Mouse (Mus musculus) hindbrain, embryonic 11.5 days (tissue): ENCODE measurements around the gene Tubgcp4. TPM values are rescaled to one million over a fixed set of nuclear protein-coding genes. Genes with fewer than 3 reads are reported as not detected.
A peak's percentile ranks its signal among the peaks of the same experiment; 100 is the strongest.

Experiments
- ATAC-seq: fragments of 200-750 bp; cut with Nextera tagmentation; 2 replicates; pipeline ENCODE4 v1.8.0; 2017; ENCODE audit warnings: mild to moderate bottlenecking, moderate TSS enrichment, moderate library complexity; ENCODE audit not compliant: low FRiP score
- DNase-seq: peaks from one replicate; pipeline ENCODE4 v3.0.0-alpha.2; 2015; ENCODE audit warnings: low spot score
- H3K27ac ChIP-seq: fragments of 300-500 bp; sonication (generic); 2 replicates; pipeline ENCODE4 v1.5.1; 2014; ENCODE audit warnings: mild to moderate bottlenecking, low read depth, low read length
- H3K27me3 ChIP-seq: fragments of 300-500 bp; sonication (generic); 2 replicates; pipeline ENCODE4 v1.6.1; 2014; ENCODE audit warnings: mild to moderate bottlenecking, low read length, moderate library complexity, mixed read lengths; ENCODE audit not compliant: control insufficient read depth, insufficient read depth
- H3K36me3 ChIP-seq: fragments of 300-500 bp; sonication (generic); 2 replicates; pipeline ENCODE4 v1.6.1; 2014; ENCODE audit warnings: mild to moderate bottlenecking, low read length, moderate library complexity, mixed read lengths; ENCODE audit not compliant: control insufficient read depth, insufficient read depth
- H3K4me1 ChIP-seq: fragments of 300-500 bp; sonication (generic); replicated peaks from 2 replicates; pipeline ENCODE4 v1.6.1; 2014; ENCODE audit warnings: low read length, mixed read lengths; ENCODE audit not compliant: control insufficient read depth, insufficient read depth
- H3K4me2 ChIP-seq: fragments of 300-500 bp; sonication (generic); replicated peaks from 2 replicates; pipeline ENCODE4 v1.6.1; 2014; ENCODE audit warnings: mild to moderate bottlenecking, low read depth, low read length
- H3K4me3 ChIP-seq: fragments of 300-500 bp; sonication (generic); 2 replicates; pipeline ENCODE4 v1.5.1; 2014; ENCODE audit warnings: low read depth, low read length
- H3K9ac ChIP-seq: fragments of 300-500 bp; sonication (generic); 2 replicates; pipeline ENCODE4 v1.6.1; 2014; ENCODE audit warnings: low read depth, low read length
- H3K9me3 ChIP-seq: fragments of 300-500 bp; sonication (generic); 2 replicates; pipeline ENCODE4 v1.6.1; 2016; ENCODE audit warnings: low read length; ENCODE audit not compliant: control insufficient read depth
- WGBS: fragments of 180-500 bp; shearing (Covaris S2); extraction: QIAGEN DNeasy Blood & Tissue Kit; methylation state at CpG from one replicate; pipeline ENCODE4 v1.1.7; 2014; 5-methylcytosine and 5-hydroxymethylcytosine counted together
- polyA plus RNA-seq: library from polyadenylated mRNA; unstranded; fragments of >200 nt; fragmentation: Nextera tagmentation; extraction: Ambion mirVana; gene quantifications from 2 replicates; pipeline ENCODE4 v1.2.1, GENCODE M21; 2014

Gene Tubgcp4
- polyA plus RNA-seq, 1 experiment from 2014 or later, result 69.9 TPM

DNA sequence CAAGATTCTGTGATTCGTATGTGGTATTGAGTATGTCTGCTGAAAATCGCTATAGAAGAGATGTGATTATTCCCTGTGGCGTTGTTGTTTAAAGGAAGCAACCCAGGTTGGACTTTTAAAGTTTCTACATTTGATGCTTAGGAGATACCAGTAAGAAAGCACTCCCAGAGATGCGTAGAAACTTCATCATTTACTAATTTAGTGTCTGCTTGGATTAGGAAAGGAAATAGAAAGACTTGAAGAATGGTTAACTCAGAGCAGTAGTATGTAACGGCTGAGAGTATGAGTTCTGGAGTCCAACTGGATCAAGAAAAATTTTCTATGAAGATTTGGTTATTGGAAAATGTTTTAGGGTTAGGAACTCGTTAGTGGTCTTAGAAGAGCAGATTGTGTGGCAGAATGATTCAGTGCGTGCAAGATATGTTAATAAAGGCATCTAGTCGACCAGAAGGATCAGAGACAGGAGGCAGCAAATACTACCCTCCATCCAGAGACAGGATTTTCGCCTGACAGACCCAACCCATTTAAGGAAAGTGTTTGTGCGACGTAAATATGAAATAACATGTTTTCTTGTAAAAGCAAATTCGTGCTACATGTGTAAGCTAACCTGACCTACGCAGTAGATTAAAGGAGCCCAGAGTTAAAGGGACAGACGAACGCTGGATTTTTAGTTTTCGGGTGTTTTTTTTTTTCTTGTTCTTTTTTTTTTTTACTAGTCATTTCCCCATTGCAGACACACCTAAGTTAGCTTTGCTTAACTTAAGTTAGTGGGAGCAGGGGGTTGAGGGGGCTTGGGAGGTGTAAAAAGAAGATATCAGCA lies 29.0 kb upstream of the Tubgcp4 start:
- H3K27ac ChIP-seq, result no peak overlapping the region
- no peaks in the 10 kb centered on the region for H3K27me3 ChIP-seq
- peak overlapping the region; percentile 60 for H3K4me3 ChIP-seq
- ATAC-seq (no peak), DNase-seq (no peak)
- peaks cover 5% of the 10 kb centered on the region; the same call in 1 of the 2 replicates for H3K4me1 ChIP-seq
- 0 out of 2 replicates have a peak, but pooled peaks cover 5% of the 10 kb centered on the region for H3K36me3 ChIP-seq
- WGBS, result 79% methylated on average over 16 of the region's 16 CpGs
- peak overlapping the region; percentile 62 for H3K4me2 ChIP-seq
- peak overlapping the region; percentile 83 for H3K9ac ChIP-seq
- H3K9me3 ChIP-seq, result no peaks in the 10 kb centered on the region

DNA sequence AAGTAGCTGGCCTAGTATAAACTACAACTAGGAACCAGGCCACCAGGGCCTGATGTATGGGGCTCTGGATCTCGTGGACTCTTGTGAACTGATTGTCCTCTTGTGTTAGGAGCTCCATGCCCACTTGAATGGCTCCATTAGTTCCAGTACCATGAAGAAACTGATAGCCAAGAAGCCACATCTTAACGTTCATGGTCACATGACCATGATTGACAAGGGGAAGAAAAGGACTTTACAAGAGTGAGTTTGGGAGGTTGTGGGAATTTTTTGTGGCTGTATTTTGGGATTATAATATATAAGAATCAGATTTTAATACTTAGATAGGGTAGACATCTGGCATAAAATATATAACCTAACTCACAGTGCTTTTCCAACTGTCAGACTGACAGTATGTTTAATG lies 28.0 kb upstream of the Tubgcp4 start:
- Histone ChIP-seq H3K4me1 (peaks cover 5% of the 10 kb centered on the region; the same call in 1 of the 2 replicates), H3K9me3 (no peaks in the 10 kb centered on the region), H3K9ac (no peak overlapping the region), H3K27me3 (no peaks in the 10 kb centered on the region), H3K4me2 (no peak overlapping the region), H3K27ac (no peak overlapping the region), H3K4me3 (no peak overlapping the region), H3K36me3 (0 out of 2 replicates have a peak, but pooled peaks cover 5% of the 10 kb centered on the region)
- ATAC-seq, result no peak
- no peak for DNase-seq
- WGBS, result 59% methylated on average over 2 of the region's 2 CpGs

DNA sequence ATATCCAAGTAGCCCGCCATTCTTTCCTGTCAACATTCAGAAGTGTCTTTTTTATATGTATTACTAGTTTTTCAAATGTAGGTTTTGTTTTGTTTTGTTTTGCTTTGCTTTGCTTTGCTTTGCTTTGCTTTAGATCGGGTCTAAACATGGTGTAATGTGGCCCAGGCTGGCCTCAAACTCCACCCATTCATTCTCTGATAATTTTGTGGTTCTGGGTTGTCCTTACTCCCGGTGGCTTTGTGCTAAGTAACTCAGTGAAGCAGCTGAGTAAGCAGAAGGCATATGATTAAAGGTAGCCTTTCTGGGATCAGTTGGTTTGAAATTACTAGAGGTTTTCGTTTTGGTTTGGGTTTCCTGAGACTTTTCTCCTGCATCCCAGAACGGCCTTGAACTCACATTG lies 20.8 kb upstream of the Tubgcp4 start:
- no peaks in the 10 kb centered on the region for H3K36me3 ChIP-seq
- no peak overlapping the region for H3K4me2 ChIP-seq
- H3K9ac ChIP-seq, result no peak overlapping the region
- H3K27ac ChIP-seq, result no peak overlapping the region
- DNase-seq, result no peak
- no peaks in the 10 kb centered on the region for H3K27me3 ChIP-seq
- WGBS, result 85% methylated on average over 5 of the region's 5 CpGs
- H3K9me3 ChIP-seq, result no peaks in the 10 kb centered on the region
- ATAC-seq, result no peak
- no peaks in the 10 kb centered on the region for H3K4me1 ChIP-seq
- H3K4me3 ChIP-seq, result no peak overlapping the region

DNA sequence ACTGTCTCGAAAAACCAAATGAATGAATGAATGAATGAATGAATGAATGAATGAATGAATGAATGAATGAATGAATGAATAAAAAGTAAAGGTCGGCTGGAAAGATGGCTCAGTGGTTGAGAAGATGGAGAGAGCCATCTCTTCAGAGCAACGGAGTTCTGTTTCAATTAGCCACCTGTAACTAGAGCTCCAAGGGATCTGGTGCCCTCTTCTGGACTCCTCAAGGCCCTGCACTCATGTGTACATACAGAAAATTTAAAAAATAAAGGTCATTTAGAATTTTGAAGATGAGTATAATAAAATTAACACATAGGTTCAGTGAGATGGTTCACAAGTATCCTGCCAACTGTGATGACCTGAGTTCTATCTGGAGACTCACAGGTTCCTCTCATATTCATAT lies 17.4 kb upstream of the Tubgcp4 start:
- peaks cover 3% of the 10 kb centered on the region; the same call in 1 of the 2 replicates for H3K36me3 ChIP-seq

DNA sequence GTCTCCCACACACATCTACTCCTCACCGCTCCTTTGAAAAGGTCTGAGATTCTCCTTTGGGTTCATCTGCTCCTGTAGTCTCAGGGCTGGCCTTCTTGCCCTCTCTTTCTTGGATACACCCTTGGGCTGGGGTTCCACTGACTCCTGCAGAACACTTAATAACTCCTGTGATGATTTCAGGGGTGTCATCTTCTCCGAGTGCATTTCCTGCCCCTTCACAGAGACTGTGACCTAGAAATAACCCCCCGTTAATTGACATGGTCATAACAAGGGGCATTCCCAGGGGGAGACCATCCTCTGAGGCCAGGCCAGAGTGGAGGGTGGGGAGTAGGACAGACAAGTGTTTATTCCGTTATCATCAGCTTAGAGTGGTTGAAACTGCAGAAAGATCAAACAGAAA lies 1.3 kb upstream of the Tubgcp4 start:
- ATAC-seq (no peak), DNase-seq (no peak)
- no peaks in the 10 kb centered on the region; the same call in 1 of the 2 replicates for H3K36me3 ChIP-seq
- WGBS, result 58% methylated on average over 4 of the region's 4 CpGs
- H3K9ac ChIP-seq, result peak overlapping the region; percentile 12
- peaks cover 11% of the 10 kb centered on the region for H3K4me1 ChIP-seq
- H3K27ac ChIP-seq, result no peak overlapping the region
- H3K27me3 ChIP-seq, result no peaks in the 10 kb centered on the region
- H3K4me3 ChIP-seq, result peak overlapping the region; percentile 52
- peak overlapping the region; percentile 89 for H3K4me2 ChIP-seq
- H3K9me3 ChIP-seq, result no peaks in the 10 kb centered on the region

More for the DNA sequence above, 17.4 kb upstream of the Tubgcp4 start:
- no peak overlapping the region for H3K4me2 ChIP-seq
- ATAC-seq (no peak), DNase-seq (no peak)
- no peak overlapping the region for H3K4me3 ChIP-seq
- no peak overlapping the region for H3K27ac ChIP-seq
- H3K9ac ChIP-seq, result no peak overlapping the region
- no peaks in the 10 kb centered on the region for H3K9me3 ChIP-seq
- H3K4me1 ChIP-seq, result no peaks in the 10 kb centered on the region
- 86% methylated on average over 3 of the region's 3 CpGs for WGBS
- H3K27me3 ChIP-seq, result no peaks in the 10 kb centered on the region

DNA sequence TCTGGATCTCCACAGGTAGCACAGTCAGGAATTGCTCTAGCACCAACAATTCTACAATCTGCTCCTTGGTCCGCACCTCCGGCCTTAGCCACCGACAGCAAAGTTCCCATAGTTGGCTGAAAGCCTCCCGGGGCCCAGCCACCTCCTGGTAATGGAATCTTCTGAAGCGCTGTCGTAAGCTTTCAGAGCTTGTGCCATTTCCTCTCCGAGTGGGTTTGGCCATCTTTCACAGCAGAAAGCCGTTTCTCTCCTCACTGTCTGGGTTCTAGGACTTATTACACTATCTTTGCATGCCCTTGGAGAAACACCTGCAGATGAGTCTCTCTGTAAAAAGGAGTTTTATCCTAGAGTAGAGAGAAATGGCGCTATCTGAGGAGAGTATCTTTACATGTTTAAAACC lies 552 bp upstream of the Tubgcp4 start:
- WGBS, result 11% methylated on average over 9 of the region's 9 CpGs
- Histone ChIP-seq H3K4me1 (peaks cover 11% of the 10 kb centered on the region), H3K36me3 (0 out of 2 replicates have a peak, but pooled peaks cover 2% of the 10 kb centered on the region), H3K27me3 (no peaks in the 10 kb centered on the region), H3K27ac (no peak overlapping the region), H3K4me2 (peak overlapping the region; percentile 89), H3K9ac (peak overlapping the region; percentile 60), H3K9me3 (no peaks in the 10 kb centered on the region), H3K4me3 (peak overlapping the region; percentile 52)
- DNase-seq (no peak), ATAC-seq (no peak)

DNA sequence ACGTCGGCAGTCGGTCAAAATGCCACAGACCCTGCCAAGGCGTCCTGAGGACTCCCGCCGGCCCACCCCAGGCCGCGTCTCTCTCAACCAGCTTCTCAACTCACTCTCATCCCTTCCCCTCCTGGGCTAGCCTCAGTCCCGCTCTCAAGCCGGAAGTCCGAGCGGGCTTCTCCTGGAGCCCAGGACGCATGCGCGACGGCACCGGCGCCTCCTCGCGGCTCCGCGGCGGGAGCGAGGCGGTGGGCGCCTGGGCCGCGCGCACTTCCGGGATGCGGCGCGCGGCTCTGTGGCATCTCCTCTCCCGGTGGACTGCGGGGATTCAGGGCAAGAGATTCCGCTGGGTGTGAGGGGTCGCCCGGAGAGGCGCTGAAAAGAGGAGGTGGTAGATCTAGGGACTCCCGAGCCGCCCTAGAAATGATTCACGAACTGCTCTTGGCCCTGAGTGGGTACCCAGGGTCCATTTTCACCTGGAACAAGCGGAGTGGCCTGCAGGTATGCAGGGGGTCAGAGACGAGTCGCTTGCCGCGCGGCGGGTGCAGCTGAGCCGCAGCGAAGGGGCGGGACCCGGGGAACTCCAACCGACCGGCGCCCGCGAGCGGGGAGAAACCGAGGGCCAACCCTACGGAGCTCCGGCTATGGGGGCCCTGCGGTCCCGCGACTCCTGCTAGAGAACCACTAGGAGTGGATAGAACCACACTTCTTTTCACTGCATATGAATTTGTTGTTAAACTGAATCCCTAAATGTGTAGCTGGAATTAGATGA lies 707 bp downstream of the Tubgcp4 start, which contains the start of gene Zscan29:
Zscan29 (minus strand) TSS at position 146 of the 763 bp plus-strand sequence.
- H3K27me3 ChIP-seq, result no peaks in the 10 kb centered on the region
- peak within 1 kb of the TSS; percentile 70 for H3K27ac ChIP-seq
- WGBS, result under 1% methylated on average over 63 of the region's 66 CpGs

DNA sequence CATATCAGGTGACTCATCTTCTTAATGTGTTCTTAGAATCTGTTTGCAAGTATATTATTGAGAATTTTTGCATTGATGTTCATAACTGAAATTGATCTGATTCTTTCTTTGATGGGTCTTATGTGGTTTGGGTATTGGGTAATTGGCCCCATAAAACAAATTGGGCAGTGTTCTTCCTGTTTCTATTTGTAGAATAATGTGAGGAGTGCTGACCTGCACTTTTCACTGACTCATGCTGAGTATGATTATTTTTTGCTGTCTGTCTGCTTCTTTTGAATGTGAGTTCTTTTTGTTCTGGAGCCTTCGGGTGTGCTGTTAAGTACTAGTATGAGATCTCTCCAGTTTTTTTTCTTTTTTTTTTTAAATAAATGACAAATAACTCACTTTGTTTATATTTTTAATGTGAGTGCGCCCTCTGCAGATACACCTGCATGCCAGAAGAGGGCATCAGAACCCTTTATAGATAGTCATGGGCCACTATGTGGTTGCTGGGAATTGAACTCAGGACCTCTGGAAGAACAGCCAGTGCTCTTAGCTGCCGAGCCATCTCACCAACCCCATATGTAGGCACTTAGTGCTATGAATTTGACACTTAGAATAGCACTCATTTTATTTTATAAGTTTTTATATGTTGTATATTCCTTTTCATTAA lies 8.5 kb downstream of the Tubgcp4 start:
- WGBS, result 94% methylated on average over 3 of the region's 3 CpGs
- DNase-seq (no peak), ATAC-seq (no peak)
- no peaks in the 10 kb centered on the region for H3K27me3 ChIP-seq
- no peak overlapping the region for H3K4me2 ChIP-seq
- peaks cover 9% of the 10 kb centered on the region; the same call in 1 of the 2 replicates for H3K36me3 ChIP-seq
- H3K4me1 ChIP-seq, result no peaks in the 10 kb centered on the region
- H3K27ac ChIP-seq, result no peak overlapping the region
- no peak overlapping the region for H3K9ac ChIP-seq
- H3K4me3 ChIP-seq, result no peak overlapping the region
- no peaks in the 10 kb centered on the region for H3K9me3 ChIP-seq

More for the DNA sequence above, 707 bp downstream of the Tubgcp4 start, which contains the start of gene Zscan29:
- Histone ChIP-seq H3K36me3 (0 out of 2 replicates have a peak, but pooled peaks cover 2% of the 10 kb centered on the region), H3K4me3 (peak within 1 kb of the TSS; percentile 52), H3K9ac (peak within 1 kb of the TSS; percentile 60), H3K4me1 (peaks cover 11% of the 10 kb centered on the region), H3K9me3 (no peaks in the 10 kb centered on the region), H3K4me2 (peak within 1 kb of the TSS; percentile 89)
- DNase-seq (peak; percentile 95), ATAC-seq (peak; percentile 97)
